Mouse (Mus musculus) heart, adult 2 months (tissue): ENCODE measurements around the gene Afap1l2.

Experiments used
- CTCF ChIP-seq: fragments of 200-600 bp; IDR thresholded peaks from 2 replicates; pipeline ENCODE4 v1.8.1; 2022; ENCODE audit warnings: antibody characterized with exemption, mild to moderate bottlenecking, moderate library complexity
- EP300 ChIP-seq: fragments of 200-500 bp; IDR thresholded peaks from 2 replicates; pipeline ENCODE4 v1.6.1; 2011; ENCODE audit warnings: low read depth, low read length, control low read depth; ENCODE audit not compliant: insufficient read depth
- POLR2A ChIP-seq: fragments of 200-500 bp; IDR thresholded peaks from 2 replicates; pipeline ENCODE4 v1.6.1; 2011; ENCODE audit warnings: mild to moderate bottlenecking, low read depth, low read length, control low read depth; ENCODE audit not compliant: insufficient read depth

GRCm38 (mm10) chr19:56997164-56997599 is 10.8 kb downstream of the Afap1l2 start:
- TF ChIP-seq EP300: no peak
- no peak for TF ChIP-seq POLR2A
- TF ChIP-seq CTCF: no peak
